Mouse (Mus musculus): Measurements from ENCODE around the gene Gm49486. TPM values are rescaled to one million over a fixed set of nuclear protein-coding genes. Genes with fewer than 3 reads are reported as not detected.

The Gm49486 gene
- polyA plus RNA-seq, 1 experiment from 2014 or later, result 0.30 TPM

- 3% methylated on average over 55 of the region's 61 CpGs for WGBS
Observed at GRCm38 (mm10) chr15:79251781-79252491, 22.7 kb downstream of the Gm49486 start.

GRCm38 (mm10) chr15:79252580-79252979 is 23.4 kb downstream of the Gm49486 start:
- TF ChIP-seq CTCF (IDR thresholded peaks at IDR 0.05; ENCODE audit: low read depth), result no peak
- Histone ChIP-seq H3K9ac (ENCODE audit: low read depth, low read length) (no peak overlapping the region), H3K36me3 (ENCODE audit: control insufficient read depth, insufficient read depth) (peaks cover 17% of the 10 kb centered on the region), H3K4me3 (ENCODE audit: low read depth, low read length) (peak overlapping the region; percentile 27), H3K27me3 (replicated peaks; ENCODE audit: control insufficient read depth, insufficient read depth, low read length) (peaks cover 10% of the 10 kb centered on the region), H3K4me2 (replicated peaks; ENCODE audit: low read depth) (peak overlapping the region; percentile 65), H3K27ac (ENCODE audit: low read depth, low read length) (no peak overlapping the region), H3K9me3 (ENCODE audit: control insufficient read depth) (no peaks in the 10 kb centered on the region), H3K4me1 (replicated peaks; ENCODE audit: control insufficient read depth, insufficient read depth, low read length) (0 out of 2 replicates have a peak, but pooled peaks cover 5% of the 10 kb centered on the region)
- no peak for ATAC-seq
- 31% methylated on average over 24 of the region's 24 CpGs for WGBS

More at GRCm38 (mm10) chr15:79251781-79252491, 22.7 kb downstream of the Gm49486 start:
- Histone ChIP-seq H3K4me2 (replicated peaks; ENCODE audit: low read depth) (peak overlapping the region; percentile 65), H3K4me1 (replicated peaks; ENCODE audit: control insufficient read depth, insufficient read depth, low read length) (0 out of 2 replicates have a peak, but pooled peaks cover 5% of the 10 kb centered on the region), H3K9me3 (ENCODE audit: control insufficient read depth) (no peaks in the 10 kb centered on the region), H3K4me3 (ENCODE audit: low read depth, low read length) (peak overlapping the region; percentile 27), H3K27ac (ENCODE audit: low read depth, low read length) (no peak overlapping the region), H3K9ac (ENCODE audit: low read depth, low read length) (no peak overlapping the region), H3K27me3 (replicated peaks; ENCODE audit: control insufficient read depth, insufficient read depth, low read length) (peaks cover 10% of the 10 kb centered on the region), H3K36me3 (ENCODE audit: control insufficient read depth, insufficient read depth) (peaks cover 20% of the 10 kb centered on the region)
- TF ChIP-seq CTCF (IDR thresholded peaks at IDR 0.05; ENCODE audit: low read depth), result peak; percentile 61
- 0 out of 2 replicates have a peak, but pooled peaks have one; percentile 9 for ATAC-seq

GRCm38 (mm10) chr15:79254661-79255060 is 25.5 kb downstream of the Gm49486 start, which contains the start of gene Slc16a8:
Gene Slc16a8, minus strand, starts transcription at chr15:79254761.
- ATAC-seq, result no peak
- Histone ChIP-seq H3K36me3 (ENCODE audit: control insufficient read depth, insufficient read depth) (peaks cover 11% of the 10 kb centered on the region), H3K9ac (ENCODE audit: low read depth, low read length) (no peak within 1 kb of the TSS), H3K9me3 (ENCODE audit: control insufficient read depth) (no peaks in the 10 kb centered on the region), H3K4me3 (ENCODE audit: low read depth, low read length) (no peak within 1 kb of the TSS), H3K4me2 (replicated peaks; ENCODE audit: low read depth) (no peak within 1 kb of the TSS), H3K27me3 (replicated peaks; ENCODE audit: control insufficient read depth, insufficient read depth, low read length) (peaks cover 10% of the 10 kb centered on the region), H3K4me1 (replicated peaks; ENCODE audit: control insufficient read depth, insufficient read depth, low read length) (0 out of 2 replicates have a peak, but pooled peaks cover 5% of the 10 kb centered on the region), H3K27ac (ENCODE audit: low read depth, low read length) (no peak within 1 kb of the TSS)
- TF ChIP-seq CTCF (IDR thresholded peaks at IDR 0.05; ENCODE audit: low read depth), result no peak
- WGBS, result 46% methylated on average over 3 of the region's 3 CpGs

GRCm38 (mm10) chr15:79258521-79258920 is 29.3 kb downstream of the Gm49486 start:
- ATAC-seq, result no peak
- peaks cover 28% of the 10 kb centered on the region for H3K36me3 ChIP-seq (ENCODE audit: control insufficient read depth, insufficient read depth)
- H3K4me1 ChIP-seq (replicated peaks; ENCODE audit: control insufficient read depth, insufficient read depth, low read length), result peaks cover 4% of the 10 kb centered on the region; the same call in 1 of the 2 replicates
- 38% methylated on average over 17 of the region's 17 CpGs for WGBS
- H3K9ac ChIP-seq (ENCODE audit: low read depth, low read length), result no peak overlapping the region
- no peak overlapping the region for H3K4me2 ChIP-seq (replicated peaks; ENCODE audit: low read depth)
- no peak overlapping the region for H3K4me3 ChIP-seq (ENCODE audit: low read depth, low read length)
- no peaks in the 10 kb centered on the region for H3K9me3 ChIP-seq (ENCODE audit: control insufficient read depth)
- no peak for TF ChIP-seq CTCF (IDR thresholded peaks at IDR 0.05; ENCODE audit: low read depth)
- H3K27ac ChIP-seq (ENCODE audit: low read depth, low read length), result no peak overlapping the region
- H3K27me3 ChIP-seq (replicated peaks; ENCODE audit: control insufficient read depth, insufficient read depth, low read length), result 0 out of 2 replicates have a peak, but pooled peaks cover 3% of the 10 kb centered on the region

- no peak for TF ChIP-seq CTCF (IDR thresholded peaks at IDR 0.05; ENCODE audit: low read depth)
- Histone ChIP-seq H3K4me3 (ENCODE audit: low read depth, low read length) (peak overlapping the region; percentile 48), H3K9ac (ENCODE audit: low read depth, low read length) (peak overlapping the region; percentile 46), H3K36me3 (ENCODE audit: control insufficient read depth, insufficient read depth) (peaks cover 36% of the 10 kb centered on the region), H3K4me1 (replicated peaks; ENCODE audit: control insufficient read depth, insufficient read depth, low read length) (peaks cover 4% of the 10 kb centered on the region; the same call in 1 of the 2 replicates), H3K27ac (ENCODE audit: low read depth, low read length) (no peak overlapping the region), H3K4me2 (replicated peaks; ENCODE audit: low read depth) (peak overlapping the region; percentile 90), H3K27me3 (replicated peaks; ENCODE audit: control insufficient read depth, insufficient read depth, low read length) (no peaks in the 10 kb centered on the region), H3K9me3 (ENCODE audit: control insufficient read depth) (no peaks in the 10 kb centered on the region)
- 9% methylated on average over 53 of the region's 62 CpGs for WGBS
- ATAC-seq, result peak; percentile 11; the same call in 1 of the 2 replicates
Observed at GRCm38 (mm10) chr15:79261095-79261725, 32.0 kb downstream of the Gm49486 start.

DNA sequence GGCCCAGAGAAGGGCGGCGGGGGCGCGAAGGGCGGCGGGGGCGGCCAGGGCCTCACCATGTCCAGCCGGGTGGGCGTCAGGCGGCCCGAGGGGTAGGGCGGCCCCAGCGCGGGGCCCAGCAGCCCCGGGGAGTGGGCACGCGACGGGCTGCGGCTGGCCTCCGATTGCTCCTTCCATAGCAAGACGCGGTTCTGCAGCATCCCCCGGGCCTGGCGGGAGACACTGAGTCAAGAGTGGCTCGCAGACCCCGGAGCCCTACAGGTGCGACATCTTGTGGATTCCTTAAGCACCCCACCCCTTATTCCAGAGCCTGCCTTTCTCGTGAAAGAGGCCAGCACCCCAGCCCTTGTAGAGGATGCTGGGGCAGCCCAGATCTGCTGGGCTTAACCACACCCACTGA is 32.6 kb downstream of the Gm49486 start:
- H3K27ac ChIP-seq (ENCODE audit: low read depth, low read length), result no peak overlapping the region
- ATAC-seq, result no peak
- H3K9ac ChIP-seq (ENCODE audit: low read depth, low read length), result peak overlapping the region; percentile 46
- TF ChIP-seq CTCF (IDR thresholded peaks at IDR 0.05; ENCODE audit: low read depth), result peak; percentile 23; the same call in 1 of the 2 replicates
- WGBS, result 3% methylated on average over 26 of the region's 28 CpGs
- H3K27me3 ChIP-seq (replicated peaks; ENCODE audit: control insufficient read depth, insufficient read depth, low read length), result no peaks in the 10 kb centered on the region
- H3K4me3 ChIP-seq (ENCODE audit: low read depth, low read length), result peak overlapping the region; percentile 48
- no peaks in the 10 kb centered on the region for H3K9me3 ChIP-seq (ENCODE audit: control insufficient read depth)
- peaks cover 37% of the 10 kb centered on the region for H3K36me3 ChIP-seq (ENCODE audit: control insufficient read depth, insufficient read depth)
- H3K4me1 ChIP-seq (replicated peaks; ENCODE audit: control insufficient read depth, insufficient read depth, low read length), result peaks cover 4% of the 10 kb centered on the region; the same call in 1 of the 2 replicates
- H3K4me2 ChIP-seq (replicated peaks; ENCODE audit: low read depth), result peak overlapping the region; percentile 90
